Mouse (Mus musculus): ENCODE data around the gene Abhd17a. TPM values are rescaled to one million over a fixed set of nuclear protein-coding genes. Genes with fewer than 3 reads are reported as not detected.

The Abhd17a gene
- total RNA-seq, 2 experiments from 2014 or later: 131 to 133 TPM

DNA sequence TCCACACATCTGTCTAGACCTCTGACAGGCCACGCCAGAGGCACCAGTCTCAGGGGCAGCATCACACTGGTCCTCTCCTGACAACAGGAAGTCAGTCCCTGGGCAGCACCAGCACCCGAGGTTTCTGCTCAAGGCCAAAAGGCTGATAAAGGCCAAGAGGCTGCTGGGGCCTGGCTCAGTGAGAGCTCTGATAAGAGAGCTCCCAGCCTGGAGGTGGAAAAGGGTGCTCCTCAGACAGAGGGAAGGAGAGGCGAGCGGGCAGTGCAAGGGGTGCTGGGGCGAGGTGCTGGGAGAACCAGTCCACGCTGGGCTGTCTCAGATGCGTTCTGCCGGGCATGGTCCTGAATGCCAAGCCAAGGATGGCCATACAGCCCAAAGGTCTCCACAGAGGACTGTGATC is 36.6 kb downstream of the Abhd17a start:
- no peak for DNase-seq
- intact Hi-C loops (cut with DNase I): no loop called here

DNA sequence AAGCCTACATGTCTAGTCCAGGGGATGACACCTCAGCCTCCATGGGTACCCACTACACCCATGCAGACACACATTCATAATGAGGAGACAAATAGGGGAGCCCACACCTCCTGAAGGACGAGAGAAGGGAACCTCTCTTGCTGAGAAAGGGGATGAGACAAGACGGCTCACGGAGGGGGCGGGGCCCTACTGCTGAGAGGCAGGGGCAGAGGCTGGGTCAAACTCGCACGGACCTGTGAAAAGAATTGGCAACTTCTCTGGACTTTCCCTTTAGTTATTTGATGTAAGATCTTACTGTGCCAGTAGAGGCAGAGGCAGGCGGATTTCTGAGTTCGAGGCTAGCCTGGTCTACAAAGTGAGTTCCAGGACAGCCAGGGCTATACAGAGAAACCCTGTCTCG is 37.8 kb downstream of the Abhd17a start:
- intact Hi-C loops (cut with DNase I): no loop called here

DNA sequence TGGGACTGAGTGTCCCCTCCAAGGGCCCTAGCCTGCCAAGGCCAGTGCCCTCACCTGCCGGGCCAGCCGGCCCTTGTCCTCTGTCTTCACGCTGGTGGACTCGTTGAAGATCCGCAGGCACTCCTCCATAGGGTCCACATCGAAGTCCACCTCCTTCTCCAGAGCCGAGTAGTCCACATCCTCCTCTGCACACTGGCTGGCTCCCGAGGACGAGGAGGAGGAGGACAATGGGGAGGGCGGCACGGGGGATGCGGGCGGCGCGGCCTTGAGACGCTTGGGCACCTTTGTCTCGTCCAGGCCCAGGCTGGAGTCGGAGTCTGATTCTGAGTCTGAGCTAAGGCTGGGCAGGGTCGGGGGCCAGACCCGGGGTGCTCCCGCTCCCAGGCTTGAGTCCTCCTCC is 40.9 kb downstream of the Abhd17a start:
- no peak for DNase-seq
- intact Hi-C loops (cut with DNase I): no loop called here

More for the DNA sequence above, 37.8 kb downstream of the Abhd17a start:
- DNase-seq: no peak

DNA sequence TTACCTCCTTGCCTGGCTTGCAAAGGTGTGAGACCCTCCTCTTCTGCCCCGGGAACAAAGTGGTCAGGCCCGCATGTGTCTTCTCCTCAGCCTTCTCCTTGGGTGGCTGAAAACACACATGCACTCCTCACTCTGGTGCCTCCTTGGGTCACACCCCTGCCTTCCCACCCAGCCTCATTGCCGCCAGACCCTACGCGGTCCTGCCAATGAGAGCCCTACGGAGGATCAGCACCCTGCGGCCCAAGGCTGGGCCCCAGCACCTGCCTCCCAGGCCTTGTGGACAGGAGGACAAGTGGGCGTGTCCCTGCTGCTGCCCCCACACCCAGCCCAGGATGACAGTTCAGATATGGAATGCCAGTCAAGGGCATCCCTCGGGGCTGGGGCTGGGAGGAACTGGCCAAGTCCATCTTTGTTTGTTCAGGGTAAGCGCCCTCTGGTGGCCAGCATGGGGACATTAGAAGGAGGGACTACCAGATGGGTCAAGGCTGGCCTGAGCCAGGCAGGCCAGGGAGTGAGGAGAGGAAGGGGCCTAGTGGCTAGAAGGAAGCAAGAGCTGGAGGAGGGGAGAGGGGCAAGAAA is 41.6 kb downstream of the Abhd17a start:
- intact Hi-C loops (cut with DNase I): no loop called here
- DNase-seq: peak; percentile 89

DNA sequence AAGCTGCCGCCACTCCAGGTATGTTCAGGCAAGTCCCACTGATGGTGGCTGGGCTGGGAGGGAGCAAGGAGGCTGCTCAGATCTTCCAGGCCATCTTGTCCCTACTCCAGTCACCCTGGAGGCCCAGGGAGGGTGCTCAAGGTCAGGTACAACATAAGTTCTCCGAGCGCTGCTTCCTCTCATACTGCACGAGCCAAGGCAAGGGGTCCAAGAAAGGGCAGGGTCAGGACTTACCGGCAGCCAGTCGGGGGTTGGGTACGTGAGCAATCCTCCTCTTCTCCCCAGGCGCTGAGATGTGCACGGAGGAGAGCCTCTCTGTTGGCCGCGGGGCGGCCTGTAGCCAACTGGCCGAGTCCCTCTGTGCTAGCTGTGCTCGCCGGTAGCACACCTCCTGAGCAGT is 42.6 kb downstream of the Abhd17a start:
- no peak for DNase-seq
- intact Hi-C loops (cut with DNase I): no loop called here

DNA sequence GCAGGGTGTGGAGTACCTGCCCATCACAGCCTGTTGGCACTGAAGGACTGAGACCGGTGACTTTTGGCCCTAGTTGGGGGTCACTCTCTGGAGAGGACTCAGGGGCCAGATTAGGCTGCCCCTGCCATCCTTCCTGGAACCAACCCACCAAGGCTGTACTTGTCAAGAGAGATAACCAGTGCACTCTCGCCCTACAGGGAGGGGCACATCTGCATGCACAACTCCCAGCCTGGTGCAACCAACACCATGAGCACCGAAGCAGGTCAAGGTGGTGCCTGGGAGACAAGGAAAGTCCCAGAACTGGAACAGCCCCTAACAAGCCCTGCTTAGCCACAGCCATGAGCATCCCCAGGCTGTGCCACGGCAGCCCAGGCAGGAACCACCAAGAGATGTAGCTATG is 43.2 kb downstream of the Abhd17a start:
- intact Hi-C loops (cut with DNase I): no loop called here
- no peak for DNase-seq

DNA sequence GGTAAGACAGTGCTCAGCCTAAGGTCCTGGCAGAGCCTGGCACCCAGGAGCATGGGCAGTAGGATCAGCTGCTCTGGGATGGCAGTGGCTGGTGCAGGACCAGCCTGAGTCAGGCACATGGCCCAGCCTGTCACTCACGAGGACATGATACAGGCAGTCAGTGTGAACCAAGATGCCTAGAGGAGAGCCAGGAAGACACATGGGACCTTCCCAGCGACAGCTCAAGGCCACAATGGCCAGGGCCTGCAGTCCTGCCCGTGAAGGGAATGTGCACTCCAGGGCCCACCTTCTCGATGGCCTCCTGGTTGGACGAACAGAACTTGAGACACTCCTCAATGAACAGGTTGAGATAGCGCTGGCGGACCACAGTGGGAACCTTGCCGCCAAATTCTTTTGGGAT is 44.6 kb downstream of the Abhd17a start:
- no peak for DNase-seq
- intact Hi-C loops (cut with DNase I): no loop called here

DNA sequence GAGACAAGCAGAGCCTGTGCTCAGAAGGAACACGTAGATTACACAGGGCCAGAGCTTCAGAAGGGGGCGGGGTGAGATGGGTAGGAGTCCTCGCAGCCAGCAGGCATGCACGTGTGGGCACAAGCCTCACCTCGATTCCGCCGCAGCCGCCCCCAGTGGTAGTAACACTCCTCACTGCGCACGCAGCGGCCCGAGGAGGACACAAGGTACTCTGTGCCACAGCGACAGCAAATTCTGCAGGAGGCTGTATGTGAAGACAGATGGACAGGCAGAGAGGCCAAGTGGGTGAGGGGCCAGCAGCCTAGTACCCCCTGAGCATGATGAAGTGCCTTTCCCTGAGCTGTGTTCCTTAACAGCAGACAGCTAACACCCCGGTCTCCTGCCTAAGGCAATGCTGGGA is 46.3 kb downstream of the Abhd17a start:
- DNase-seq: no peak
- intact Hi-C loops (cut with DNase I): no loop called here

DNA sequence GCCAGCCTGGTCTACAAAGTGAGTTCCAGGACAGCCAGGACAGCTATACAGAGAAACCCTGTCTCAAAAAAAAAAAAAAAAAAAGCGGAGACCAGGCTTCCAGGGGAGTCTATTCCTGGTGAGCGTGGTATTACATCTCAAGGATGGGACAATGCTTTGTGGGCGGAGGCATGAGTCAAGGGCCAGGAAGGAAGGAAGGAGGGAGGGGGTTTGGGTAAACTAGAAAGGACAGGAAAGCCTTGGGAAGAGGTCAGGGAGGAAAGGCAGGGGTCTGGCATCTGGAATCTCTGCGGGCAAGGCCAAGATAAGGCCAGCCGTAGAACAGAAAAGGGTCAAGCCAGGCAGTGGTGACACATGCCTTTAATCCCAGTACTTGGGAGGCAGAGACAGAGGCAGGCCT is 50.6 kb downstream of the Abhd17a start:
- intact Hi-C loops (cut with DNase I): no loop called here
- DNase-seq: no peak

DNA sequence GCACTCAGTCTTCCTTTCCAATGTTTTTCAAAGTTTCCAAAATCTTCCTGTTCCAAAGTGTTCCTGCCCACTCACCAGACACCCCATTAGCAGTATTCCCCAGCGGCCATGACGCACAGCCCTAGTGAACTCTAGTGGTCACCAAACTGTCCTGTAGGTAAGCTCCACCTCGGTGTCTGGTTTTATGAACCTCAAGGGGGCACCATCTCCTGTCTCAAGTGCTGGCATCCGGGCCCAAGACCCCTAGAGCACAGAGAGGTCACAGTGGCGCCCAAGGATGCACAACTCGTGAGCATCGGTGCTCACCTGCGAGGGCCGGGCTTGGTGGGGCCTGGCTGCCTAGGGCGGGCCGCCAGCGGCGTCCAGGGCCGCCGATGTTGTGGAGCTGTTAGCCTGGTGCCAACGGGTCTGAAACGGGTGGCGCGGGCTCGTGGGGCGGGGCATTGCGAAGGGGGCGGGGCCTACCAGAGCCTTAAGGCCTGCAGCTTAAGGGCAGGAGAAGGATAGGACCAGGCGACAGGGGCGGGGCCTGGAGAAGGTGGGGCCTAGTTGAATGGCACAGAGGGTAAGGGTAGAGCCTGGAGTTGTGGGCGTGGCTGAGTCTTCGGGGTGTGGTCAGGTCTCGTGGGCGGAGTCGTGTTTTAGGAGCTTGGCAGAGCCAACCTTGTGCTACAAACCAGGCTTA is 51.3 kb downstream of the Abhd17a start, which contains the start of gene Atp8b3:
Gene Atp8b3 (minus strand): TSS at position 415 of the 685 bp plus-strand sequence.
- DNase-seq: peak; percentile 61
- intact Hi-C loops (cut with DNase I): no loop called here

DNA sequence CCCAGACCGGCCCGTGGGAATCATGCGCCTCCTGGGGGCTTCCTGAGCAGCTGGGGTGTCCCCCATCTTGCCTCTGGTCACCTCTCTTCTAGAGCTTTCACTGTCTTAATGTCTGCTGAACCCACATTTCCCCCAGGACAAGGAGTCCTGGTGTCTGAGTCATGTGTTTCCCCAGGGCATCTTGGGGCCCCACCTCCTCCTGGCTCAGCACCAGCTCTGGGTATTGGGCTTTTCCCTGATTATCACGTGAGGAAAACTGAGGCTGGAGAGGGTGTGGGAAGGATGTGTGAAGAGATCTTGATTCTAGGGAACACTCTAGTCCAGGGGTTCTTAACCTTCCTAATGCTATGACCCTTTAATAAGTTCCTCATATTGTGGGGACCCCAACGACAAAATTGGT is 52.0 kb downstream of the Abhd17a start:
- DNase-seq: no peak
- intact Hi-C loops (cut with DNase I): no loop called here

DNA sequence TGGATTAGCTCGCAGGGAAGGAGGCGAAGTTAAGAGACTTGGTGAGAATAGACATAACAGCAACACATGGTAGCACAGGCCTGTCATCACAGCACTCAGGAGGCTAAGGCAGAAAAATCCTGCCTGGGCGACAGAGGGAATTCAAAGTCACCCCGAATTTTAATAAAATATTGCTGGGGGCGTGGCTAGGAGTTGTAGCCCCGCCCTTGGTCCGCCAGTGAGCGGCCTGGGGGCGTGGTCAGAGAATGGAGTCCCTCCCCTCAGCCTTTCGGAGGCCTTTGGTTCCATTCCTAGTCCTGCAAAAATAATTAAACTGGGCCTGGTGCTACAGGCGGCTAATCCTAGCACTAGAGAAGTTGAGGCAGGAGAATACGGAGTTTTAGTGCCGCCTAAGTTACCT is 54.4 kb downstream of the Abhd17a start:
- intact Hi-C loops (cut with DNase I): no loop called here
- no peak for DNase-seq

DNA sequence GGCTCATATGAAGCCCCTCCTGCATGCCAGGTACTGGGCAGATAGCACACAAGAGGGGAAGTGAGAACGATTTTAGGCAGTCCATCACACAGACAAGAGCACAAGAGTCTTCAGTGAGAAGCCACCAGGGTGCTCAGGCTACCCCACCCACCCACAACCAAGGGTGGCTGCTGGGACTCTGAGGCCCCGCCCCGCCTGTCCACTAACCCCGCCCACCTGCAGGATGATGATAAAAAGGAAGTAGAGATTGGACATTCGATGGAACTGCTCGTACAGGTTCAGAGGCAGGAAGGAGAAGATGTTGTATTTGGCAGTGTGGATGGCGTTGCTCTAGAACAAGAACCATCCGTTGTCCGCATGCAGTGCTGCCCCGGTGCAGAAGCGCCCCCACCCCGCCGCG is 55.1 kb downstream of the Abhd17a start:
- no peak for DNase-seq
- intact Hi-C loops (cut with DNase I): no loop called here

DNA sequence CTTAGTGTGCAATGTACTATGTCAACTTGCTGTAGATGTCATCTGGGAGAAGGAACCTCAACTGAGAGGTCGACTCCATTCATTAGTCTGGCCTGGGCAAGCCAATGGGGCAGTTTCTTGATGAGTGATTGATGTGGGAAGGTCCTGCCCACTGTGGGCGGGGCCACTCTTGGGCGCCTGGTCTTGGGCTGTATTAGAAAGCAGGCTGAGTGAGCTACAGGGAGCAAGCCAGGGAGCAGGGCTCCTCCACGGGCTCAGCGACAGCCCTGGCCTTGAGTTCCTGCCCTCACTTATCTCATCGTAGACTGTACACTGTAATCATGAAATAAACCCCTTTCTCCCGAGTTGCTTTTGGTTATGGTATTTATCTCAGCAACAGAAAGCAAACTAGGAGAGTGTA is 56.4 kb downstream of the Abhd17a start:
- DNase-seq: no peak
- intact Hi-C loops (cut with DNase I): no loop called here

Small RNA genes lying within 50 kb of the gene (microRNA-seq; reads per million reads assigned to microRNA genes)
- gene Mir6912: not detected

Other genes starting within 250 kb of the Abhd17a start
- under 1 TPM; 0.56 to 0.72 TPM for gene Adamtsl5, start 241.9 kb downstream of the Abhd17a start, total RNA-seq (2021)
- gene Plk5, start 233.9 kb downstream of the Abhd17a start, total RNA-seq (2021): 1 to 10 TPM; 4.2 to 6.1 TPM
- 10 to 100 TPM; 75.5 to 80.1 TPM for gene Mex3d, start 202.7 kb downstream of the Abhd17a start, total RNA-seq (2021)
- gene Mbd3, start 190.8 kb downstream of the Abhd17a start, total RNA-seq (2021): 100 to 1,000 TPM; 138 to 147 TPM
- gene Uqcr11, start 183.5 kb downstream of the Abhd17a start, total RNA-seq (2021): 100 to 1,000 TPM; 282 to 286 TPM
- gene Tcf3, start 156.7 kb downstream of the Abhd17a start, total RNA-seq (2021): 10 to 100 TPM; 51.9 to 53.7 TPM
- gene Onecut3, start 95.5 kb downstream of the Abhd17a start, total RNA-seq (2021): under 1 TPM in 1 of 2 experiments, not detected in 1; 0.24 TPM
- gene Atp8b3, start 51.2 kb downstream of the Abhd17a start, total RNA-seq (2021): under 1 TPM; 0.14 to 0.20 TPM
- gene Rexo1, start 28.8 kb downstream of the Abhd17a start, total RNA-seq (2021): 10 to 100 TPM; 65.2 to 67.5 TPM
- gene Klf16, start 13.0 kb downstream of the Abhd17a start, total RNA-seq (2021): 10 to 100 TPM; 34.1 to 35.5 TPM
- 10 to 100 TPM; 30.9 to 34.5 TPM for gene Scamp4, start 12.5 kb upstream of the Abhd17a start, total RNA-seq (2021)
- 1 to 10 TPM; 2.9 to 3.6 TPM for gene Adat3, start 12.5 kb upstream of the Abhd17a start, total RNA-seq (2021)
- gene Gm49322, start 15.7 kb upstream of the Abhd17a start, total RNA-seq (2021): 1 to 10 TPM; 3.7 to 4.8 TPM
- 100 to 1,000 TPM; 130 to 138 TPM for gene Csnk1g2, start 32.5 kb upstream of the Abhd17a start, total RNA-seq (2021)
- 10 to 100 TPM; 80.9 to 83.2 TPM for gene Btbd2, start 66.7 kb upstream of the Abhd17a start, total RNA-seq (2021)
- 10 to 100 TPM; 61.6 to 67.1 TPM for gene Mknk2, start 87.8 kb upstream of the Abhd17a start, total RNA-seq (2021)
- gene Mob3a, start 111.6 kb upstream of the Abhd17a start, total RNA-seq (2021): 10 to 100 TPM; 52.0 to 52.1 TPM
- 10 to 100 TPM; 46.3 to 53.6 TPM for gene Izumo4, start 111.8 kb upstream of the Abhd17a start, total RNA-seq (2021)
- gene Ap3d1, start 151.9 kb upstream of the Abhd17a start, total RNA-seq (2021): 100 to 1,000 TPM; 142 to 145 TPM
- gene Dot1l, start 164.9 kb upstream of the Abhd17a start, total RNA-seq (2021): 10 to 100 TPM; 62.1 TPM
- gene Sf3a2, start 207.9 kb upstream of the Abhd17a start, total RNA-seq (2021): 10 to 100 TPM; 58.0 to 58.2 TPM
- gene Plekhj1, start 208.3 kb upstream of the Abhd17a start, total RNA-seq (2021): 10 to 100 TPM; 73.2 to 86.2 TPM
- 1 to 10 TPM; 1.9 to 2.2 TPM for gene Amh, start 214.9 kb upstream of the Abhd17a start, total RNA-seq (2021)
- under 1 TPM; 0.54 to 0.64 TPM for gene Jsrp1, start 223.2 kb upstream of the Abhd17a start, total RNA-seq (2021)
- gene Oaz1, start 236.3 kb upstream of the Abhd17a start, total RNA-seq (2021): 100 to 1,000 TPM; 393 to 396 TPM